Mouse (Mus musculus): ENCODE data around the gene Dpf2. TPM values are rescaled to one million over a fixed set of nuclear protein-coding genes. Genes with fewer than 3 reads are reported as not detected.
A peak's percentile ranks its signal among the peaks of the same experiment; 100 is the strongest.

The Dpf2 gene
- polyA plus RNA-seq, 1 experiment from 2014 or later = 117 TPM

- WGBS = 70% methylated on average over 5 of the region's 5 CpGs
- Histone ChIP-seq H3K4me3 (no peak overlapping the region), H3K9ac (no peak overlapping the region), H3K27me3 (no peaks in the 10 kb centered on the region), H3K9me3 (no peaks in the 10 kb centered on the region), H3K4me1 (peaks cover 42% of the 10 kb centered on the region), H3K27ac (peak overlapping the region; percentile 18; the same call in 1 of the 2 replicates), H3K4me2 (no peak overlapping the region), H3K36me3 (peaks cover 37% of the 10 kb centered on the region)
- ATAC-seq (ENCODE audit: insufficient number of reproducible peaks, low FRiP score, low TSS enrichment, low read depth) = no peak
Observed at GRCm38 (mm10) chr19:5851481-5851971, 61.3 kb downstream of the Dpf2 start.

GRCm38 (mm10) chr19:5850860-5851259 is 62.0 kb downstream of the Dpf2 start:
- no peak overlapping the region for H3K4me3 ChIP-seq
- no peaks in the 10 kb centered on the region for H3K27me3 ChIP-seq
- WGBS = 83% methylated on average over 3 of the region's 3 CpGs
- H3K9me3 ChIP-seq = no peaks in the 10 kb centered on the region
- ATAC-seq (ENCODE audit: insufficient number of reproducible peaks, low FRiP score, low TSS enrichment, low read depth) = no peak
- no peak overlapping the region for H3K9ac ChIP-seq
- peaks cover 42% of the 10 kb centered on the region for H3K4me1 ChIP-seq
- H3K4me2 ChIP-seq = no peak overlapping the region
- H3K27ac ChIP-seq = no peak overlapping the region
- H3K36me3 ChIP-seq = peaks cover 31% of the 10 kb centered on the region

- no peak for ATAC-seq (ENCODE audit: insufficient number of reproducible peaks, low FRiP score, low TSS enrichment, low read depth)
- Histone ChIP-seq H3K4me1 (peaks cover 47% of the 10 kb centered on the region), H3K9me3 (no peaks in the 10 kb centered on the region), H3K4me3 (no peak overlapping the region), H3K9ac (no peak overlapping the region), H3K27ac (peak overlapping the region; percentile 97), H3K4me2 (0 out of 2 replicates have a peak overlapping the region, but pooled peaks have one; percentile 26), H3K27me3 (no peaks in the 10 kb centered on the region), H3K36me3 (peaks cover 22% of the 10 kb centered on the region)
- 29% methylated on average over 11 of the region's 11 CpGs for WGBS
Observed at GRCm38 (mm10) chr19:5849843-5850527, 62.8 kb downstream of the Dpf2 start.

GRCm38 (mm10) chr19:5848826-5849672 is 63.8 kb downstream of the Dpf2 start:
- peak overlapping the region; percentile 7; the same call in 1 of the 2 replicates for H3K9ac ChIP-seq
- peak overlapping the region; percentile 57 for H3K4me2 ChIP-seq
- WGBS = 30% methylated on average over 13 of the region's 13 CpGs
- no peaks in the 10 kb centered on the region for H3K27me3 ChIP-seq
- peak overlapping the region; percentile 1; the same call in 1 of the 2 replicates for H3K4me3 ChIP-seq
- H3K9me3 ChIP-seq = no peaks in the 10 kb centered on the region
- no peak for ATAC-seq (ENCODE audit: insufficient number of reproducible peaks, low FRiP score, low TSS enrichment, low read depth)
- peak overlapping the region; percentile 97 for H3K27ac ChIP-seq
- H3K36me3 ChIP-seq = peaks cover 17% of the 10 kb centered on the region
- peaks cover 56% of the 10 kb centered on the region for H3K4me1 ChIP-seq

- Histone ChIP-seq H3K4me3 (peak overlapping the region; percentile 1; the same call in 1 of the 2 replicates), H3K27ac (peak overlapping the region; percentile 97), H3K4me2 (peak overlapping the region; percentile 57), H3K27me3 (no peaks in the 10 kb centered on the region), H3K9me3 (no peaks in the 10 kb centered on the region), H3K4me1 (peaks cover 64% of the 10 kb centered on the region), H3K36me3 (peaks cover 17% of the 10 kb centered on the region), H3K9ac (peak overlapping the region; percentile 20)
- ATAC-seq (ENCODE audit: insufficient number of reproducible peaks, low FRiP score, low TSS enrichment, low read depth) = no peak
- 40% methylated on average over 14 of the region's 14 CpGs for WGBS
Observed at GRCm38 (mm10) chr19:5848032-5848825, 64.6 kb downstream of the Dpf2 start.

- H3K9ac ChIP-seq = peak overlapping the region; percentile 20; the same call in 1 of the 2 replicates
- 45% methylated on average over 4 of the region's 4 CpGs for WGBS
- H3K4me2 ChIP-seq = peak overlapping the region; percentile 57
- H3K27ac ChIP-seq = peak overlapping the region; percentile 97
- no peaks in the 10 kb centered on the region for H3K27me3 ChIP-seq
- H3K36me3 ChIP-seq = peaks cover 8% of the 10 kb centered on the region
- peak overlapping the region; percentile 39 for H3K4me3 ChIP-seq
- no peak for ATAC-seq (ENCODE audit: insufficient number of reproducible peaks, low FRiP score, low TSS enrichment, low read depth)
- no peaks in the 10 kb centered on the region for H3K9me3 ChIP-seq
- H3K4me1 ChIP-seq = peaks cover 73% of the 10 kb centered on the region
Observed at GRCm38 (mm10) chr19:5847306-5847796, 65.5 kb downstream of the Dpf2 start.

- H3K9me3 ChIP-seq = no peaks in the 10 kb centered on the region
- H3K36me3 ChIP-seq = peaks cover 2% of the 10 kb centered on the region; the same call in 1 of the 2 replicates
- H3K9ac ChIP-seq = no peak overlapping the region
- peaks cover 73% of the 10 kb centered on the region for H3K4me1 ChIP-seq
- peak overlapping the region; percentile 57 for H3K4me2 ChIP-seq
- peak overlapping the region; percentile 97 for H3K27ac ChIP-seq
- no peaks in the 10 kb centered on the region for H3K27me3 ChIP-seq
- peak overlapping the region; percentile 39 for H3K4me3 ChIP-seq
- peak; percentile 86 for ATAC-seq (ENCODE audit: insufficient number of reproducible peaks, low FRiP score, low TSS enrichment, low read depth)
- WGBS = 1% methylated on average over 16 of the region's 16 CpGs
Observed at GRCm38 (mm10) chr19:5846557-5847305, 66.1 kb downstream of the Dpf2 start.

Other genes starting within 250 kb of the Dpf2 start
- 31.1 and 31.2 TPM in 2 replicates for gene Sipa1, start 249.3 kb downstream of the Dpf2 start, polyA plus RNA-seq (2015; fragmentation: Nextera tagmentation; extraction: Ambion mirVana)
- gene Map3k11, start 224.3 kb downstream of the Dpf2 start, polyA plus RNA-seq (2015; fragmentation: Nextera tagmentation; extraction: Ambion mirVana) = 22.7 and 24.9 TPM in 2 replicates
- gene Pcnx3, start 224.1 kb downstream of the Dpf2 start, polyA plus RNA-seq (2015; fragmentation: Nextera tagmentation; extraction: Ambion mirVana) = 18.5 and 20.9 TPM in 2 replicates
- gene Kcnk7, start 208.6 kb downstream of the Dpf2 start, polyA plus RNA-seq (2015; fragmentation: Nextera tagmentation; extraction: Ambion mirVana) = 3.1 and 4.4 TPM in 2 replicates
- 28.9 and 48.5 TPM in 2 replicates for gene Ehbp1l1, start 186.7 kb downstream of the Dpf2 start, polyA plus RNA-seq (2015; fragmentation: Nextera tagmentation; extraction: Ambion mirVana)
- 101 and 107 TPM in 2 replicates for gene Fam89b, start 183.4 kb downstream of the Dpf2 start, polyA plus RNA-seq (2015; fragmentation: Nextera tagmentation; extraction: Ambion mirVana)
- 59.4 and 64.3 TPM in 2 replicates for gene Ltbp3, start 172.1 kb downstream of the Dpf2 start, polyA plus RNA-seq (2015; fragmentation: Nextera tagmentation; extraction: Ambion mirVana)
- gene Scyl1, start 141.6 kb downstream of the Dpf2 start, polyA plus RNA-seq (2015; fragmentation: Nextera tagmentation; extraction: Ambion mirVana) = 81.6 and 85.1 TPM in 2 replicates
- 28.4 and 31.3 TPM in 2 replicates for gene Frmd8, start 37.7 kb downstream of the Dpf2 start, polyA plus RNA-seq (2015; fragmentation: Nextera tagmentation; extraction: Ambion mirVana)
- gene Slc25a45, start 35.2 kb downstream of the Dpf2 start, polyA plus RNA-seq (2015; fragmentation: Nextera tagmentation; extraction: Ambion mirVana) = 3.4 and 5.2 TPM in 2 replicates
- 3.1 TPM in 2 replicates for gene Tigd3, start 18.9 kb downstream of the Dpf2 start, polyA plus RNA-seq (2015; fragmentation: Nextera tagmentation; extraction: Ambion mirVana)
- gene Cdc42ep2, start 11.8 kb upstream of the Dpf2 start, polyA plus RNA-seq (2015; fragmentation: Nextera tagmentation; extraction: Ambion mirVana) = 9.2 and 12.6 TPM in 2 replicates
- 56.9 and 61.0 TPM in 2 replicates for gene Pola2, start 51.2 kb upstream of the Dpf2 start, polyA plus RNA-seq (2015; fragmentation: Nextera tagmentation; extraction: Ambion mirVana)
- gene Slc22a20, start 73.1 kb upstream of the Dpf2 start, polyA plus RNA-seq (2015; fragmentation: Nextera tagmentation; extraction: Ambion mirVana) = not detected in 2 replicates
- gene Capn1, start 102.9 kb upstream of the Dpf2 start, polyA plus RNA-seq (2015; fragmentation: Nextera tagmentation; extraction: Ambion mirVana) = 21.1 and 26.0 TPM in 2 replicates
- 34.1 and 34.5 TPM in 2 replicates for gene Syvn1, start 133.6 kb upstream of the Dpf2 start, polyA plus RNA-seq (2015; fragmentation: Nextera tagmentation; extraction: Ambion mirVana)
- gene Mrpl49, start 144.8 kb upstream of the Dpf2 start, polyA plus RNA-seq (2015; fragmentation: Nextera tagmentation; extraction: Ambion mirVana) = 66.8 and 67.5 TPM in 2 replicates
- gene Fau, start 144.8 kb upstream of the Dpf2 start, polyA plus RNA-seq (2015; fragmentation: Nextera tagmentation; extraction: Ambion mirVana) = 723 and 835 TPM in 2 replicates
- gene Znhit2, start 148.2 kb upstream of the Dpf2 start, polyA plus RNA-seq (2015; fragmentation: Nextera tagmentation; extraction: Ambion mirVana) = 33.0 and 33.6 TPM in 2 replicates
- 19.0 and 28.8 TPM in 2 replicates for gene Tm7sf2, start 155.4 kb upstream of the Dpf2 start, polyA plus RNA-seq (2015; fragmentation: Nextera tagmentation; extraction: Ambion mirVana)
- 64.4 and 72.6 TPM in 2 replicates for gene Vps51, start 164.2 kb upstream of the Dpf2 start, polyA plus RNA-seq (2015; fragmentation: Nextera tagmentation; extraction: Ambion mirVana)
- gene Tmem262, start 167.0 kb upstream of the Dpf2 start, polyA plus RNA-seq (2015; fragmentation: Nextera tagmentation; extraction: Ambion mirVana) = not detected in 2 replicates
- gene Gm28374, start 169.2 kb upstream of the Dpf2 start, polyA plus RNA-seq (2015; fragmentation: Nextera tagmentation; extraction: Ambion mirVana) = 1.8 and 1.9 TPM in 2 replicates
- gene Zfpl1, start 171.9 kb upstream of the Dpf2 start, polyA plus RNA-seq (2015; fragmentation: Nextera tagmentation; extraction: Ambion mirVana) = 88.8 and 93.6 TPM in 2 replicates
- gene Cdca5, start 172.0 kb upstream of the Dpf2 start, polyA plus RNA-seq (2015; fragmentation: Nextera tagmentation; extraction: Ambion mirVana) = 26.3 and 27.1 TPM in 2 replicates
- gene AC131692.1, start 181.4 kb upstream of the Dpf2 start, polyA plus RNA-seq (2015; fragmentation: Nextera tagmentation; extraction: Ambion mirVana) = 0.47 TPM in 1 of 2 replicates, not detected in the other
- gene Naaladl1, start 192.8 kb upstream of the Dpf2 start, polyA plus RNA-seq (2015; fragmentation: Nextera tagmentation; extraction: Ambion mirVana) = 0.22 and 0.28 TPM in 2 replicates
- 43.7 and 49.1 TPM in 2 replicates for gene Sac3d1, start 205.6 kb upstream of the Dpf2 start, polyA plus RNA-seq (2015; fragmentation: Nextera tagmentation; extraction: Ambion mirVana)
- 32.3 and 34.7 TPM in 2 replicates for gene Snx15, start 215.3 kb upstream of the Dpf2 start, polyA plus RNA-seq (2015; fragmentation: Nextera tagmentation; extraction: Ambion mirVana)
- gene Batf2, start 228.0 kb upstream of the Dpf2 start, polyA plus RNA-seq (2015; fragmentation: Nextera tagmentation; extraction: Ambion mirVana) = 0.13 and 0.24 TPM in 2 replicates
- gene Arl2, start 228.5 kb upstream of the Dpf2 start, polyA plus RNA-seq (2015; fragmentation: Nextera tagmentation; extraction: Ambion mirVana) = 89.2 and 89.9 TPM in 2 replicates